Mouse (Mus musculus) layer of hippocampus, adult 11-12 months (tissue): ENCODE data around the gene Mta1.

Experiments
- DNase-seq: peaks from one replicate; pipeline ENCODE4 v3.0.0; 2022; ENCODE audit warnings: low spot score

Gene Mta1

DNA sequence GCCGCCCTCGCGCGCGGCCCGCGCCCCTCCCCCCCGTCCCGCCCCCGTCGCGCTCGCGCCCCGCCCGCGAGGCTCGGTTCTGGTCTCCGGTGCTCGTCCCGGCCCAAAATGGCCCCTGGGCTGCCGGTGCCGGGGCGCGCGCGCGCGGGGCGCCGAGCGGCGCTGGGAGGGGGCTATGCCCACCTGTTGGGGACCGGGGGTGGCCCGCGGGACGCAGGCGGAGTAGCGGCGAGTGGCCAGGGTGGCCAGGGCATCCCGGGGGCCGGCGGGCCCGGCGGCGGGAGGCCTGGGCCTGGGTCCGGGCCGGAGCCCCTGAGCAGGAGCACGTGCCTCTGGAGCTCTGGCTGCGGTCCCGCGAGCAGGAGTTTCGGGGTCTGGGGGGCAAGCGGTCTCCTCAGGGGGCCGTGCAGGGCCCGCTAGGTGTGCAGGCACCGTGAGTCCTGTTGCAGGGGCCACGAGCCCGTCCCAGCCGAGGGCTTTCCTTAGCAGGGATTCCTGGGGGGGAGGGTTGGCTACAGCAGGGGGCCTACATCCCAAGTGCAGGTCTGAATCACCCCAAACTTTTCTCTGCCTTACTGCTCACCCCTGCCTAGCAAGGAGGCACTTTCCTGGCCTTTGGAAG is 563 bp downstream of the Mta1 start:
- DNase-seq = no peak

DNA sequence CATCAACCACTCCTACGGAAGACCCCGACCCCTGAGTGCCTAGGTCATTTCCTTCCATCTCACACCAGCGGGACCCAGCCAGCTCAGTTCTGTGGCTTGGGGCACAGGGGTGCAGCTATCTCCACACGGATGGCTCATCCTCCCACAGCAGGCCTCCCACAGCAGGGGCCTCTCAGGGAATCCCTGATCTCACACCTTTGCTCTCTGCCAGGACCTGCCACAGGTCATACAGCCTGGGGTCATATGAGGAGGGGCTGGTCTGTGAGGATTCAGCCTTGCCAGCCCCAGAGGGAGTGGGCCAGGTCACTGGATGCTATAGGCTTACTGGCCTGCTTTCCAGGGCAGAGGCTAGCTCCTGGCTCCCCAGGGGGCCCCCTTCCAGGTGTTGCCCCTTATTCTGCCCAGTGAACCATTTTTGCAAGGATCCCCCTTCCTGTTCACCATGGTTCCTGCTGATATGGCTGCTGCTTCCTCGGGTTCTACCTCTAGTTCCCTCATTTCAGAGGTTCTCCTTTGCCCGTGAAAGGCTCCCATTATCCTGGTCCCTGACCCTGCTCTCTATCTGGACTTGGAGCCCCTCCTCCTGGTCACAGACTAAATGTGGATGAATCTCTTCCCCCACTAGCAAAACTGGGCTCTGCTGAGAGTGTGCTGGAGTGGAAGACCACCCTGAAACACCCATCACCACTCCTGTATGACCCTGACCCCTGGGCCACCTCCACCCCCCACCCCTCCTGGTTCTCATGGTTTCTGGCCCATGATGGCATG is 1.6 kb downstream of the Mta1 start:
- DNase-seq = no peak

DNA sequence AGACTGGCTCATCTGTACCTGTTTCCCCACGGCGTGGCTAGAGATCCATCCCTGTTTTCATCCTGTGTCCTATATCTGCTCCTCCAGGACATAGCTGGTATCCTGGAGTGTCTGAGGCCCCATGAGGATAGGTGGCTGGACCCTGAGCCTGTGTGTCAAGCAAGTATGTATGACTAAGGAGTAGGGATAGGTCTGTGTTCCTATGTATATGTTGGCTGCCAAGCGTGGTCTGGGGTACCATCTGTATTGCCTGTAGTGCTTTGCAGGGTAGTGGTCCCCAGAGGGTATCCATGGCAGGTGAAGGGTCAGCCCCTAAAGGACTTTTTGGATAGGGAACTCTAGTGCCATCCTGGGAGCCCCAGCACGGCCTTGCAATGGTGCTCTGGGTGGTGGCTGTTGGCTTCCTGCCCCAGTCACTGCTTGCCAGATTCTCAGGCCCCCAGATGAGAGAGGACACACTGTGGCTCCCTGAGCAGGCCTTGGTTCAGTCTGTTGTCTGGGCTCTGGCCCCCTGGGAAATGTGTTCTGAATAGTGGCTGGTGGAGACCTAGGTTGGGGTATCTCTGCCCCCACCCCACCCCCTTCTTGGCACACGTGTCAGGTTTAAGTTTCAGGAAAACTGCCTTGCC is 2.5 kb downstream of the Mta1 start:
- no peak for DNase-seq

DNA sequence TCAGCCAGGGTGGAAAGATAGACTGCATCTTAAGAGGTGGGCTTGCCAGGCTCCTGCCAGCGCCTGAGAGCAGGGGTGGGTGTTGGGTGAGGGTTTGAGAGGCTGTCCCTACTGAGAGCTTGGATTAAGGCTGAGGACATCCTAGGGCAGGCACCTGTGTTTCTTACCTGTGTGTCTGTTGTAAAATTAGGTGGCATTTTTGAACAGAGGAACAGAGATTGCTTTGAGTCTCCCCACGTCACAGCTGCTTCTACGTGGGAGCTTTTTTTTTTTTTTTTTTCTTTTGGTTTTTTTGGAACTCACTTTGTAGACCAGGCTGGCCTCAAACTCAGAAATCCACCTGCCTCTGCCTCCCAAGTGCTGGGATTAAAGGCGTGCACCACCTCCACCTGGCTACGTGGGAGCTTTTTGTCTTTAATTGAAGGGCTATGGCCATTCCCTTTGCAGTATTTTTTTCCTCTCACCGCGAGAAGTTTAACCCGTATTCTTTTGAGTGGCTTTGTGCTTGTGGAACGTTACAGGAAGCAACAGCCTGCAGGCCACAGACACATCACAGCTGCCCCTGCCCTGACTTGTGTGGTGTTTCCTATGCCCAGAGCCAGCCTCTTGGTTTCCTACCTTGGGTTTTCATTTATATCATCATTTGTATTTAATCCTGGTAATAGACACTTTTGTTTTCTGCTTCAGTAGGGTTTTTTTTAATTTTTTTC is 3.3 kb downstream of the Mta1 start:
- DNase-seq = no peak

DNA sequence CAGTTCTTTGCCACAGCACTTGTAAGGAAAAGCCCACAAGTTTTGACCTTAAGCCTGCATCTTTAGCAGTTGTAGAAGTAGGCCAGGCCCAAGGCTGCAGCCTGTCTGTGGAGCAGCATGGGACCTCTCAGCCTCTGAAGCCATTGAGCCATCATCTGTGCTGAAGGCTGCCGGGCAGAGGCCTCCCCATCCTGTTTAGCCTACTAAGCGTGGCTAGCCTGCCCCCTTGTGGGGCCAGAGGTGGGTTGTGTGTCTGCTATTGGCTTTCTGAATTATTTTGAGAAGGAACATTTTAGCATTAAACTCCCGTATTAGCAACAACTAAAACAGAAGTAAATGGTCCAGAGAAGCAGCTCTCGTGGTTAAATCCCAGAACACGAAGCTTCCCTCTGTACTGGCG is 4.4 kb downstream of the Mta1 start:
- DNase-seq = peak; percentile 66

DNA sequence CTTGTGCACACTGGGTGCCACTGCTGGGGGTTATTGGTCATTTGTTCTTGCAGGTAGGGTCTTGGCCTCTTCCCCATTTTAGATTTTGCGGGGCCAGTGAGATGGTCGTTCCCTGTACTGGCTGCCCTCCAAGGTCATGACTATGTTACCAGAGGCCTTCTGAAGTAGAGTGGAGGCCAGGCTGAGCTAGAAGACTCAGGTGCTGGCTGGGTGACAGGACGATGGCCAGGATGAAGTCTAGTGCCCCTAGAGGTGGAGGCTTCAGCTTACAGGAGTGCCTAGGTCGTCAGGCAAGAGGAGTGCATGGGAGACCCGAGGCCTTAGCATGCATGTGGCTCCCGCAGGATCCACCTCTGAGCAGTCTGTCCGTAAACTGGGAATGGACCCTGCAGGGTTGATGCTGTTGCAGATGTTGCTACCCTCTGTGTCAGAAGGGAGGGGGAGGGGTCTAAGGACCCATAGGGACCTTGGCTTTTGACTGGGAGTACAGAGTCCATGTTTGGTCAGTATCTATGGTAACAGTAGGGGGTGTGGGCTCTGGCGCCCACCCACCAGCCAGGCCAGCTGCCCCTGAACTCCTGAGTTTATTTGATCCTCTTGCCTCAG is 5.9 kb downstream of the Mta1 start:
- DNase-seq = no peak

DNA sequence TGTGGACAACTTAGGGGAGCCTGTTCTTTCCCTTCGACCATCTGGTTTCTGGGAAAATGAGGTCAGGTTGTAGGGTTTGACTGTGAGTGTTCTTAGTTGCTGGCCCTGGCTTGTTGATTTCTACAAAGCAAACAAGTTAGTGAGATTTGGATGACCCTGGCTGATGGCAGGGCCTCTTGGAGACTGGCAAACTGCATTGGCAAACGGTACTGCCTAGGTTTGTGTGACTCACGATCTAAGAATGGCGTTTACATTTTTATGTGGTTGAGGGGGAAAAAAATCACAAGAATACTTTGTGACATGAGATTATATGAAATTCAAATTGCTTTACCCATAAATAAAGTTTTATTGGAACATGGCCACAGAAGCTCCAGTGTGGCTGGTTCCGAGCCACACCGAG is 8.3 kb downstream of the Mta1 start:
- DNase-seq = no peak

DNA sequence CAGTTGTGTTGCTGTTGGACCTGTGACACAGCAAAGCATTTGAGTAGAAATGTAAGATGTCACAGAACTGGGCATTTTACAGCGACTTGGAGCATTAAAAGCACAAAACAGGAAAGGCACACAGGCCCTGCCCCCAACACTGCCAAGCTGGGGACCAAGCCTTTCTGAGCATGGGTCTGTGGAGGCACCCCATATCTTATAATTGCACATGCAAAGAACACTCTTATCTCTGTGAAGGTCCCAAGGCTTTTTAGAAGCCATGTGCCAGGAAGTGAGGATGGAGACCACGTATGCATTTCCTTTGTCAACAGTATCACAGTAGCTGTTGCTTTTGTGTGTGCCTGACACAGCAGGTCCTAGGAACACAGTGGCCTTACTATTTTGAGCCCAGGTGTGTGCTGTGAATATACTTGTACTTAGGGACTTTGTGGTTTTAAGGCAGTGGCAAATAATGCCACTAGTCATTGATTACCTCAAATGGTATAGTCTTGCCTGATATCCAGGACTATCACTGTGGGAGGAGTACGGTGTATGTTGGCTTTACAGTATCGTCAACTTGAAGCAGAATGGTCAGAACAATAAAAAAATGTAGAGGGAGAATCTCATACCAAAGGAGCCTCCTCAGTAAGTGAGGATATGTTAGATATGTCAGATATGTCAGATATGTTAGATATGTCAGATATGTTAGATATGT is 9.5 kb downstream of the Mta1 start:
- no peak for DNase-seq

DNA sequence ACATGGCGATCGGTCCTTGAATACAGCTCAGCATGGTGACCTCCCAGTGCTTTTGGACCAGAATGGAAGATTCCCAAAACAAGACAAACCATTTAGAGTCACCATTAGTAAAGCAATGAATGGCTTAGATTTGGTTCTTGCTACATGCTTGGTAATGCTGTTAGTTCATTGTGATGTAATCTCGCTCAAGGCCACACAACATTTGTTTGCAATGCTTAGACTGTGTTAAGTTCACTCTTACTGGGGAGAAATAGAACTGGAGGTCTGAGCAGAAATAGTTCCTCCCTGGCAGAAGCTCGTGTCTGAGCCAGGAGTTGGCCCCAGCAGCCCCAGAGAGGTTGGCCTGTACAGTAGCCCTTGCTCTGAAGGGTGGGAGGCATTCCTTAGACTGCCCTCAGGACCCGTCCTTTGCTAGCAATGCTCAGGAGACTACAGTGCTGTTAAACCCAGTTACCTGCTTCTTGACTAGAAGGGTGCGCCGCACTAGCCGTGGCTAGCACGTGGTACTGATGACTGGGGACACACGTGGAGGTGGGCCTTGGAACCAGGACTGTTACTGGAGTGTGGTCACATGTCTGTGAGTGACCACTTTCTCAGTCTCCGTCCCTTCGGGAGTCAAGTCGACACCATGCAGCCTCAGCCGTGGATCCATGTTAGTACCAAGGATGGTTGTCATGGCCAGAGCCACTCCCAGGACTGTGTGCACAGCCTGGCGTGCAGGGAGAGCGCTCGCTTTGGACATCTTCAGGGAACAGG is 10.6 kb downstream of the Mta1 start:
- DNase-seq = no peak

DNA sequence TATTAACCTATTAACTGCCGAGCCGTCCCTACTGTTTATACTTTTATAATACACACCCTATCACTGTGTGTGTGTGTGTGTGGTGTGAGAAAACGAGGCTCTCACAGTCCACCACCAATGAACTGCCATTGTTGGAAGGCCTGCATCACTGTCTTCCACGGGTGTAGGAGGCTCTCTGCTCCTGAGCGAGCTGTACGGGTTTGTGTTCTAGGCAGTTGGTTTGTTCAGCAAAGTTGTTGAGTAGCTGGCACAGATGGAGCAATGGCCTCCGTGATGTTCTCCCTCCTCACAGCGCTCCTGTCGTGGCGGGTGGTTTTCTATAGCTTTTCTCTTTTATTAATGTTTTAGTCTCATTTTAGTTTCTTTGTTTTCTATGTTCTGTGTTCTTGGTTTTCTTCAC is 11.7 kb downstream of the Mta1 start:
- no peak for DNase-seq

DNA sequence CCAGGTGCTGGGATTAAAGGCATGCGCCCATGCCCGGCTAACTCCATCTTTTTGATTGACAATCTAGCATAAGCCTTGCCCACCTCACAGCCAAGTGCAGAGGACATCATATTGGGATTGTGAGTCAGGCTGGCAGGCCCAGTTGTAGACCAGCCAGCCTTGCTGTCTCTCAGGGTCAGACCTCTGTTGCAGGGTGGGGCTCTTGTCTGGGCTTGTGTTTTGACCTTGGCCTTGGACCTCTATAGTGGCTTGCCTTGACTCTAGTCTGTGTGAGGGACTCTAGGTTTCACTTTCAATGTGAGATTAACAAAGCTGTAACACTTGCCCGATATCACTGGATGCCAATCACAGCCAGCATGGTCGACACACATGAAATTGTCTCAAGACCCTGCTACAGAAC is 16.1 kb downstream of the Mta1 start:
- DNase-seq = no peak

DNA sequence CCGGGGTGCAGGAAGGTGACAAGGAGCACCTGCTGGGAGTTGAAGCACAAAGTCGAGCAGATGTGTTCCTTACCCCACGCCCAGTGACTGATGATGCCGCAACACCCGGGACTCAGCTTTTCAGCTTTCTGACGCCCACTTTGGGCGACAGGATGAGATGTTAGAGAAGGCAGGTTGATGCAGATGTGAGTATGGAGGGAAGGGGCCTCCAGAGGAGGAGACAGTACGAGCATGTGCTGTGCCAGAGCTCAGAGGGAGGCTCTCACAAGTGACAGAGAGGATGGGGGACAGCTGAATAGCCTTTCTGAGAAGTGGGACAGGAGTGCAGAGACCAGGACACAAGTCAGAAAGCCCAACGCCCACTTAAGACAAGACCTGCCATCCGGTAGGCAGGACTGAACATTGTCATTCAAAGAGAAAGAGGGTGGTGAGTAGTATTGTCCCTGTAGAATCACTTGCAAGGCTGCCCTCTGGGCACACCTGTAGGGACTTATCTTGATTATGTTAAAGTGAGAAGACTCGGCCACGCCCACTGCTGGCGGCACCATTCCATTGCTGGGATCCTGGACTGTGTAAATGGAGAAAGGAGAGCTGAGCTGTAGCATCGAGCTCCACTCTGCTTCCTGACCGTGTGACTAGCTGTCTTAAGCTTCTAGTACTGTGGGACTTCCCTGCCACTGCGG is 16.9 kb downstream of the Mta1 start:
- DNase-seq = no peak

DNA sequence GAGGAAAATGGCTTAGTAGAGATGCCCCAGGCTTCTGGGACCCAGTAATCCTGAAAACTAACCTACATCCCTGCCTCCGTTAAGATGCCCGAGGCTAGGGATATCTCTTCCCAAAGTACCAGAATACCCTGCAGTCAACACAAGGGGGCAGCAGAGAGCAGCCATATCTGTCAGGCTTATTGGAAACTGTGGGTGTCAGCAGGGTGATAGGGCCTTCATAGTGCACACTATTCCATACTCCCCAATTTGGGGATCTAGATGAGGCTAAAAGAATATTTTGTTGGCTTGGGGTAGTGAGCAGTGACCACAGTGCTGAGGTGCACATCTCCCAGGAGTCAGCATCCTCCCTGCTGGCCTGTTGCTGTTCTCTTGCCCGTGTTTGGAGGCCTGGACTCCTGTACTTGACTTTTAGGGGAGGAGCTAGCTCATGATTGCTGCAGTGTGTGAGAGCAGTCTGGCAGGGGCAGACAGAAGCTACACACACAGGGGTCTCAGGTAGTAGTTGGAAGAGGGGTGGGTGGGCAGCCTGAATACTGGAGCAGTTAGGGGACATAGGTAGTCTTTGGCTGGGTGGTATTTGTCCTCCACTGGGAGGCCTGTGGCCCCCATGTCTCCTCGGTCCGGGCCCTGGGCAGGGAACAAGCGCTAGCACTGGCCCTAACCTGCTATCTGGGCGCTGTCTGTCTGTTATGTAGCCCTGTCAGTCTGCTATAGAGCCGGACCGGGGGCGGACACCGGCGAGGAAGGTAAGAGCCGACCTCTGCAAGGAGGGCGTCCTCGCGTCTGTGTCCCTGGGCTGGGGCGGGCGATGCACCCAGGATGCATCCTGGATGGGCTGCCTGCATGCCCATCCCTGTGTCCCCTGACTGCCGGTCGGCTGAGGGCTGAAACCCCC is 21.7 kb downstream of the Mta1 start:
- DNase-seq = peak; percentile 87

DNA sequence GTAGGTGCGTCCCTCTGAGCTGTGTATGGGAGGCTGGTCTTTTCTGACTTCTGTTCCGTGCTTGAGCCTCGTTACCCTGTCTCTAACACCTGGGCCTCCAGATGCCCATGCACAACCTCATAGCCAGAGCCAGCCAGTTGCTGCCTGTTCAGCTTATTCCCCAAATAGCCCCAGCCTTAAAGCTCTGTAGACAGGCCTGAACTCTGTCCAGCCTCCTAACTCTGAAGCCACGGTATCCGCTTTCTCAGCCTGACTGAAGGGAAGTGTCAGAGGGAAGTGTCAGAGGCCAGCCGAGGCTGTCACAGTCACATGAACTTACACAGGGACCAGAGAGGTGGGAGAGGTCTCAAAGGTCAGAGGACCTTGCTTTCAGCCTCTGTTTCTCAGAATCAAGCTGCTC is 26.6 kb downstream of the Mta1 start:
- DNase-seq = no peak

DNA sequence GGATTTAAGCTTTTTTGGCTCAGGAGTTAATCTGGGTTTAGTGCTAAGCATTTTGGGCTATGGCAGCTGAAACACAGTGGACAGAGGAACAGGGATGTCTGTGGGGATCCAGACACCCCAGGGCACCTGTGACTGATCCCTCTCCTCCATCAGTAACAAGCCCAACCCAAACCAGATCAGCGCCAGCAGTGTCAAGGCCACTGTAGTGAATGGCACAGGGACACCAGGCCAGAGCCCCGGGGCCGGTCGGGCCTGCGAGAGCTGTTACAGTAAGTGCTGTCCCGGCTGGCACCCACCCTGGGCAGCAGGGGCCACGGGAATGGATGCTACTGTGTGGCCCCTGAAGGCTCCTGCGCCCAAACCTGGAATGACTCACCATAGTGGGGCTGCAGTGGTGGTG is 32.7 kb downstream of the Mta1 start:
- DNase-seq = no peak

DNA sequence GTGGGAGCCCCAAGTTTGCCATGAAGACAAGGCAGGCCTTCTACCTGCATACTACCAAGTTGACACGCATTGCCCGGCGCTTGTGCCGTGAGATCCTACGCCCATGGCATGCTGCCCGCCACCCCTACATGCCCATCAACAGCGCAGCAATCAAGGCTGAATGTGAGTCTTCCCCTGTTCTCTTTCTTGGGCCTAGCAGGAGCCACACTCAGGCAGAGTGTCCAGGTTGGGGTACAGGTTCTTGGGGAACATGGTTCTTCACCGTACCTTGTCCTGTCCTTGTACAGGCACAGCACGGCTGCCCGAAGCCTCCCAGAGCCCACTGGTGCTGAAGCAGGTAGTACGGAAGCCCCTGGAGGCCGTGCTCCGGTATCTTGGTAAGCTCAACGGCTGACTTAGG is 33.5 kb downstream of the Mta1 start:
- no peak for DNase-seq

DNA sequence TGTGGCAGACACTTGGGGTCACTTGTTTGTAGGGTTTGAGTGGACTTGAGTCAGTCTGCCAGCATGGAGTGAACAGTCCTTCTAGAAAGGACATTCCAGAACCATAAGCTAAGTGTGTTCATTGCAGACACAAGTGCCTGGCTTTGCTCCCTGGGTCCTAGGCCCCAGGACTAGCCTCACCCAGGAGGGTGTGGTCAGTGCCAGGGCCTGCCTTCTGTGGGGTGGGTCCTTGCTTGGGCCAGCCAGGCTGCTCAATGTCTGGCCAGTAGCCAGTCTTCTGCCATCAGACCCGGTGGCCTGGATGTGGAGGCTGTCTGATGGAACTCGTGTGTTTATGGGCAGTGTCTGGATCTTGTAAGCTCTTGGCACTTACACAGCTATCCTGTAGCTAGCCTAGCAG is 34.5 kb downstream of the Mta1 start:
- no peak for DNase-seq

DNA sequence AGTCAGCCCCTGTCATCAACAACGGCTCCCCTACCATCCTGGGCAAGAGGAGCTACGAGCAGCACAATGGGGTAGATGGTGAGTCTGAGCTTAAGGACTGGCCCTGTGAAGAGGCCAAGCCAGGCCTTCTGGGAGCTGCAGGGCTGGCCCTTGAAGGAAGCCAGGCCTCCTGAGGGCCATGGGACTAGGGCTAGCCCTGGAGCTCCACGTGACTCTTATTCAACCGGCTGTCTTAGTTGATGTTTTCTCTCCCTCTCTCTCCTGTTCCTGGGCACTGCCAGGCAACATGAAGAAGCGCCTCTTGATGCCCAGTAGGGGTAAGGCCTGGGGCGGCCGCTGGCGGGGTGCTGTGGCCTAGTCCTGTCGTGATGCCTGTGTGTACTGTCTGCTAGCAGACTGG is 35.2 kb downstream of the Mta1 start:
- DNase-seq = no peak

DNA sequence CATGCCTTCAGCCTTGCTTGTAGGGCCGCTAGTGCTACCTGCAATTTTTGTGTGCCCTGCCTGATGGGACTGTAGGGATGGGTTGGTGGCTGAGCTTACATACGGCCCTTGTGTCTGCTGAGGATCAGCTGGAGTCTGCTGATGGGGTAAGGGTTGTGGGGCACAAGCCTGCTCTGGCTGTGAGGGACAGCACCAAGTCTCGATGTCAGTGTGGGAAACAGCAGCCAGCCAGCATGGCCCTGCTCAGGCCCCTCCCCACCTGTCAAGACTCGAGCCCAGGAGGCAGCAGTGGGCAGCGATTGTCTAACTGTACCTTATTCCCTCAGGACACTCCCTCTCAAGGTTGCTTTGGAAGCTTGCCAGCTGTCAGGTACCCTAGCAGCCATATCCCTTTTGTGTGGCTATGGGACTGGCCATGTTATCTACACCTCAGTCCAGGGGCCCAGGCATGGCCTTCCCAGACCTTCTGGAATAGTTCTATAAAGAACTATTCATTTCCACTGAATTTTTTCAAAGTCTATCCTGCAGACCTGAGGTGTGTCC is 35.9 kb downstream of the Mta1 start:
- no peak for DNase-seq
